Mouse (Mus musculus) thymus, adult 2 months (tissue): ENCODE results near the gene E330034G19Rik.

Experiments
- CTCF ChIP-seq: fragments of 200-500 bp; IDR thresholded peaks from 2 replicates; pipeline ENCODE4 v1.5.1; 2012; ENCODE audit warnings: mild to moderate bottlenecking, control low read depth, low read length, moderate library complexity, borderline replicate concordance; ENCODE audit not compliant: control insufficient read depth, poor library complexity, insufficient read depth; ENCODE audit errors: extremely low read depth
- POLR2A ChIP-seq: fragments of 200-500 bp; IDR thresholded peaks from 2 replicates; pipeline ENCODE4 v1.6.1; 2012; ENCODE audit warnings: mild to moderate bottlenecking, low read length, control low read depth, moderate library complexity; ENCODE audit not compliant: control insufficient read depth, poor library complexity, insufficient read depth; ENCODE audit errors: extremely low read depth

DNA sequence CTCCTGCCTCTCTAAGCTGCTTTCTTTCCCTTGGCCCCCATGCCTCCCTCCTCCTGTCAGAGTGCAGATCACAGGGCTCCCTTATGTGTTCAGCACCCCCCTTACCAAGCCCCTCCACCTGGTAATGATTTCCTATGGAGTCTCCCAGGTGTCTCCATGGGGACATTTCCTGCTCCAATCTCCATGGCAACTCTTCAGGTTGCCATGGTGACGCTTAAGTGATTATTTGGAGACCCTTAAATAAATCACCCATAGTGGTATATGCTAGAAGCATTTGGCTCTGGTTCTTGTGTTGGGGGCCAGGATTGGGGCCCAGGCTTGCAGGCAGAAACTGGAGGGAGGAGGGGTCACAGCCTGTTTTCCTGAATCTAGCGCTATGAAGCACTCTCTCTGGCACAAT, 30.1 kb upstream of the E330034G19Rik start:
- TF ChIP-seq CTCF: no peak
- TF ChIP-seq POLR2A: no peak
